Mouse (Mus musculus) limb, embryonic 12.5 days (tissue): Measurements from ENCODE around the gene Eif4enif1. TPM values are rescaled to one million over a fixed set of nuclear protein-coding genes. Genes with fewer than 3 reads are reported as not detected.
A peak's percentile ranks its signal among the peaks of the same experiment; 100 is the strongest.

Source experiments
- ATAC-seq: fragments of 200-750 bp; cut with Nextera tagmentation; 2 replicates; pipeline ENCODE4 v1.8.0; 2017; ENCODE audit warnings: low read depth, moderate TSS enrichment; ENCODE audit not compliant: insufficient number of reproducible peaks, insufficient read depth, low FRiP score, low TSS enrichment
- H3K27ac ChIP-seq: fragments of 300-500 bp; sonication (generic); 2 replicates; pipeline ENCODE4 v1.5.1; 2016; ENCODE audit warnings: mild to moderate bottlenecking, moderate library complexity
- H3K27me3 ChIP-seq: fragments of 300-500 bp; sonication (generic); 2 replicates; pipeline ENCODE4 v1.6.1; 2016; ENCODE audit warnings: mild to moderate bottlenecking, moderate library complexity
- H3K36me3 ChIP-seq: fragments of 300-500 bp; sonication (generic); 2 replicates; pipeline ENCODE4 v1.6.1; 2016; ENCODE audit warnings: mild to moderate bottlenecking, moderate library complexity
- H3K4me1 ChIP-seq: fragments of 300-500 bp; sonication (generic); replicated peaks from 2 replicates; pipeline ENCODE4 v1.6.1; 2016
- H3K4me2 ChIP-seq: fragments of 300-500 bp; sonication (generic); 2 replicates; pipeline ENCODE4 v1.6.1; 2016; ENCODE audit warnings: mild to moderate bottlenecking, moderate library complexity
- H3K4me3 ChIP-seq: fragments of 300-500 bp; sonication (generic); replicated peaks from 2 replicates; pipeline ENCODE4 v1.5.1; 2016; ENCODE audit warnings: mild to moderate bottlenecking
- H3K9ac ChIP-seq: fragments of 300-500 bp; sonication (generic); replicated peaks from 2 replicates; pipeline ENCODE4 v1.6.1; 2016; ENCODE audit warnings: mild to moderate bottlenecking, moderate library complexity
- H3K9me3 ChIP-seq: fragments of 300-500 bp; sonication (generic); 2 replicates; pipeline ENCODE4 v1.6.1; 2016; ENCODE audit warnings: mild to moderate bottlenecking, moderate library complexity
- WGBS: fragments of 180-500 bp; shearing (Covaris S2); methylation state at CpG from one replicate; pipeline ENCODE4 v1.1.7; 2016; 5-methylcytosine and 5-hydroxymethylcytosine counted together
- polyA plus RNA-seq: library from polyadenylated mRNA; unstranded; fragments of >200 nt; fragmentation: Nextera tagmentation; extraction: Ambion mirVana; gene quantifications from 2 replicates; pipeline ENCODE4 v1.2.1, GENCODE M21; 2016

Gene Eif4enif1
- polyA plus RNA-seq, 1 experiment from 2014 or later: 80.7 TPM

DNA sequence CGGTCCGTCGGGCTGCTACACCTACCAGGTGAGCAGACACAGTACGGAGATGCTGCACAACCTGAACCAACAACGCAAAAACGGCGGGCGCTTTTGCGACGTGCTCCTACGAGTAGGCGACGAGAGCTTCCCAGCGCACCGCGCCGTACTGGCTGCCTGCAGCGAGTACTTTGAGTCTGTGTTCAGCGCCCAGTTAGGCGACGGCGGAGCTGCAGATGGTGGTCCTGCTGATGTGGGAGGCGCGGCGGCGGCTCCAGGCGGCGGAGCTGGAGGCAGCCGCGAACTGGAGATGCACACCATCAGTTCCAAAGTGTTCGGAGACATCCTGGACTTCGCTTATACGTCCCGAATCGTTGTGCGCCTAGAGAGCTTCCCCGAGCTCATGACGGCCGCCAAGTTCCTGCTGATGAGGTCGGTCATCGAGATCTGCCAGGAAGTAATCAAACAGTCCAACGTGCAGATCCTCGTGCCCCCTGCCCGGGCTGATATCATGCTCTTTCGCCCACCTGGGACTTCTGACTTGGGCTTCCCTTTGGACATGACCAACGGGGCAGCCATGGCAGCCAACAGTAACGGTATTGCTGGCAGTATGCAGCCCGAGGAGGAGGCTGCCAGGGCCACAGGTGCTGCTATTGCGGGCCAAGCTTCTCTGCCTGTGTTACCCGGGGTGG is 88.6 kb downstream of the Eif4enif1 start:
- H3K4me2 ChIP-seq: peak overlapping the region; percentile 100
- WGBS: under 1% methylated on average over 50 of the region's 50 CpGs
- no peak for ATAC-seq
- H3K27me3 ChIP-seq: no peaks in the 10 kb centered on the region
- H3K27ac ChIP-seq: peak overlapping the region; percentile 100
- peaks cover 33% of the 10 kb centered on the region for H3K36me3 ChIP-seq
- H3K4me1 ChIP-seq: peaks cover 47% of the 10 kb centered on the region
- H3K4me3 ChIP-seq: peak overlapping the region; percentile 86
- H3K9ac ChIP-seq: peak overlapping the region; percentile 97
- no peaks in the 10 kb centered on the region for H3K9me3 ChIP-seq

DNA sequence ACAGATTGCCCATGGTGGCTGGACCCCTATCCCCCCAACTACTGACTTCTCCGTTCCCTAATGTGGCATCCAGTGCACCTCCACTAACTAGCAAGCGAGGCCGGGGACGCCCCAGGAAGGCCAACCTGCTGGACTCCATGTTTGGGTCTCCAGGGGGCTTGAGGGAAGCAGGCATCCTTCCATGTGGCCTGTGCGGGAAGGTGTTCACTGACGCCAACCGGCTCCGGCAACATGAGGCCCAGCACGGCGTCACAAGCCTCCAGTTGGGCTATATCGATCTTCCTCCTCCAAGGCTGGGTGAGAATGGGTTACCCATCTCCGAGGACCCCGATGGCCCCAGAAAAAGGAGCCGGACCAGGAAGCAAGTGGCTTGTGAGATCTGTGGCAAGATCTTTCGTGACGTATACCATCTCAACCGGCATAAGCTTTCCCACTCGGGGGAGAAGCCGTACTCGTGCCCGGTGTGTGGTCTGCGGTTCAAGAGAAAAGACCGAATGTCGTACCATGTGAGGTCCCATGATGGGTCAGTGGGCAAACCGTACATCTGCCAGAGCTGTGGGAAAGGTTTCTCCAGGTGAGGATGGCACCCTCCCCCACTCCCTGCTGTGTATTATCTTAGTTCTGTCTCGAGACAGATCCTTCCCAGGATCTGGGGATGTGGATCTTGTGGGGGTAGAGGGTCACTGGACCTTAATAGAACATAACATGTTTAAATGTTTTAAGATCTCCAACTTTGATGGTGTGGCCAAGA is 89.3 kb downstream of the Eif4enif1 start:
- Histone ChIP-seq H3K27me3 (no peaks in the 10 kb centered on the region), H3K9ac (peak overlapping the region; percentile 97), H3K36me3 (peaks cover 40% of the 10 kb centered on the region), H3K9me3 (no peaks in the 10 kb centered on the region), H3K27ac (peak overlapping the region; percentile 100), H3K4me2 (peak overlapping the region; percentile 100), H3K4me3 (peak overlapping the region; percentile 86), H3K4me1 (peaks cover 48% of the 10 kb centered on the region)
- ATAC-seq: no peak
- under 1% methylated on average over 26 of the region's 26 CpGs for WGBS

- no peaks in the 10 kb centered on the region for H3K27me3 ChIP-seq
- H3K4me1 ChIP-seq: peaks cover 48% of the 10 kb centered on the region
- H3K9ac ChIP-seq: peak overlapping the region; percentile 97
- H3K27ac ChIP-seq: peak overlapping the region; percentile 100
- no peaks in the 10 kb centered on the region for H3K9me3 ChIP-seq
- no peak for ATAC-seq
- WGBS: 0% methylated on average over 8 of the region's 8 CpGs
- peak overlapping the region; percentile 86 for H3K4me3 ChIP-seq
- H3K4me2 ChIP-seq: peak overlapping the region; percentile 100
- peaks cover 45% of the 10 kb centered on the region for H3K36me3 ChIP-seq
Measured at GRCm38 (mm10) chr11:3292062-3292421, 89.8 kb downstream of the Eif4enif1 start.

DNA sequence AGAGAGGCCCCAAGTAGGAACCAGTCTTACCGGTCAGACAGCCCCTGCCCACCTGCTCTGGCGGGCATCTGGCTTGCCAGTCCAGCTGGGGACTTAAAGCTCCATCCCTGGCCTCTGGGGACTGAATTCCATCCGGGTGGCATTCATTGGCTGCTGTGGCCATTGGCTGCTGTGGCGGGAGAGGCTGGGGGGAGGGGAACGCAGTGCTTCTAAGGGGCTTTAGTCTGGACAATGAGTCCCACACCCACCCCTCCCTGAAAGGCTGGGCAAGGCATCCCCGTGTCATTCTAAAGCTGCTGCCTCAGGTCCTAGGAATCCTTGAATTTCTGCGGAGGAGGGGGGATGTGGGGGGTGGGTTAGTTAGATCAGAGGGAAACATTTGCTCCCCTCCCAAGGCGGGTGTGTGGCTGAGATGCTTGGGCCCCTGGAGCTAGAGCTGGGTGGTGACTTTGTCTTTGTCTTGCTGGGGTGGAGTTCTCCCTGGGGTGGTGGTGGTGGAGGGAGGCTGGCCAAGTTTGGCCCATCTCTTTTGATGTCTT is 90.6 kb downstream of the Eif4enif1 start:
- H3K27me3 ChIP-seq: no peaks in the 10 kb centered on the region
- 0% methylated on average over 8 of the region's 8 CpGs for WGBS
- H3K9ac ChIP-seq: peak overlapping the region; percentile 97
- peak overlapping the region; percentile 100 for H3K27ac ChIP-seq
- ATAC-seq: no peak
- no peaks in the 10 kb centered on the region for H3K9me3 ChIP-seq
- H3K4me2 ChIP-seq: peak overlapping the region; percentile 100
- peak overlapping the region; percentile 86 for H3K4me3 ChIP-seq
- H3K4me1 ChIP-seq: peaks cover 43% of the 10 kb centered on the region
- peaks cover 53% of the 10 kb centered on the region for H3K36me3 ChIP-seq

GRCm38 (mm10) chr11:3293361-3293760 is 91.2 kb downstream of the Eif4enif1 start:
- Histone ChIP-seq H3K27me3 (no peaks in the 10 kb centered on the region), H3K36me3 (peaks cover 59% of the 10 kb centered on the region), H3K4me3 (peak overlapping the region; percentile 86), H3K9me3 (no peaks in the 10 kb centered on the region), H3K27ac (peak overlapping the region; percentile 100), H3K9ac (peak overlapping the region; percentile 97), H3K4me1 (peaks cover 37% of the 10 kb centered on the region), H3K4me2 (peak overlapping the region; percentile 100)
- ATAC-seq: no peak
- 41% methylated on average over 4 of the region's 4 CpGs for WGBS

Other genes with a start within 250 kb of the Eif4enif1 start
- 14.2 and 18.9 TPM in 2 replicates for gene Sfi1, start 8.9 kb upstream of the Eif4enif1 start, polyA plus RNA-seq
- 216 and 228 TPM in 2 replicates for gene Drg1, start 64.0 kb downstream of the Eif4enif1 start, polyA plus RNA-seq
- gene Patz1, start 86.5 kb downstream of the Eif4enif1 start, polyA plus RNA-seq: 72.2 and 75.0 TPM in 2 replicates
- 15.1 and 18.8 TPM in 2 replicates for gene Pik3ip1, start 128.0 kb downstream of the Eif4enif1 start, polyA plus RNA-seq
- gene Limk2, start 206.8 kb downstream of the Eif4enif1 start, polyA plus RNA-seq: 58.5 and 62.3 TPM in 2 replicates
- gene Rnf185, start 250.0 kb downstream of the Eif4enif1 start, polyA plus RNA-seq: 35.4 and 36.8 TPM in 2 replicates